Mouse (Mus musculus): ENCODE measurements around the gene Fcer1g.

The Fcer1g gene

DNA sequence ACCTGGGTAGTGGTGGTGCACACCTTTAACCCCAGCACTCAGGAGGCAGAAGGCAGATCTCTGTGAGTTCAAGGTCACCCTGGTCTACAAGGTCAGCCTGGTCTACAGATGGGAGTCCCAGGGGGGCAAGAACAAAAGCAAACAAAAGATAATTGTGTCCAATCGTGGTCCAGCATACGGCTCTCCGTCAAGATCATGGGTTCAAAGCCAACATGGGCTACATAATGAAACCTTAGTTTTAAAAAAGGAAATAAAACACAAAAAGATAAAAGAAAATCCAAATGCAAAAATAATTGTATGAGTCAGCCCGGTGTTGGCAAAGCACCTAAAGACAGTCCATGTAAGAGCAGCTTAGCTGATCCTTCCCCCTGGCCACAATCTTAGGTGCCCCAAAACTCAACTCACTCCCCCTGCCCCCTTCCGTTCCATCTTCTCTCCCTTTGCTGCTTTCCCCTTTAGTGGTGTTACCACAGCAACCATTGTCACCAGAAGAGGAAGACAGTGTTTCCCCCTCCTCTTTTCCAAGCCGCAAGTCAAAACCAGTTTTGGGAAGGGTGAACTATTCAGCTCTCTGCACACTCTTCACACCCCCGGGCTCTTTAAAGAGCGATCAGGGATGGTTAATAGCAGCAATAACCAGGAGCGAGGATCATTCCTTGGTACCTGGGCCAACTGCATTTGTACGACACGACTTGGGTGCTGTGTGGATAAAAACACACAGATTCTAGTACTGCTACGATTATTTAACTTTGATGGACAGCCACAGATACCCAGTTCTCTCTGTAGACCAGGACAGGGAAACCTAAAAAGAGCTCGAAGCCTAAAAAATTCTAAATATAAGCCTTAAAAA lies 46.1 kb downstream of the Fcer1g start:
- DNase-seq (ENCODE audit: low read depth, low spot score): peak; percentile 37

DNA sequence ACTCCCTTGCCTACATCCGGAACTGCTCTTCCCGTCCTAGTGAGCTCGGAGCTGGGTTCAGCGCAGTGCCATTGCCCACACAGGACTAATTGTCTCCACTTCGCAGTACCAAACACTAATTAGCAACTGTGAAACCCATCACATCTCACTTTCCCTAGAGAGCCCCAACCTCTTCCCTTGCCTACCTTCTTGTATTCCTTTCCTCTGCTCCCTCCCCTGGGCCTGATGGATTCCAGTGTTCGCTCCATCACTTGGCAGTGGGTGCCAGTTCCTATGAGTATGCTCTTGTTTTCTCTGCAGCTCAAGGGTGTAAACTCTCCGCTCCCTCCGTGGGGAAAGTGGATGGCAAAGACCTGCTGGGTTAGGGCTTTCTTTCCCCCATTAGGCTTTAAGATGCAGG lies 48.5 kb downstream of the Fcer1g start:
- DNase-seq (ENCODE audit: low read depth, low spot score): no peak

DNA sequence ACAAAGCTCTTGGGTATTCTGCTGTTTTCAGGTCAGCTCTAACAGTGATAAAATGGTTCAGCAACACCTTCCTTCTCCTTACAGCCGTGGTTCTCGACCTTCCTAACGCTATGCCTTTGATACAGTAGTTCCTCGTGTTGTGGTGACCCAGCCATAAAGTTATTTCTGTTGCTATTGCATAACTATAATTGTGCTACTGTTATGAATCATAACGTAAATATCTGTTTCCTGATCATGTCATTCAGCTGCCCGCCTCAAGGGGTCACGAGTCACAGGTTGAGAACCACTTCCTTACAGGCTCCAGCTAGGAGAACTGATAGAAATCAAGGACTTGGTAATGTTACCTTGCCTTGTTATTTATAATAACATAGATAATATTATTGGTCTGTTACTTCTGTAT lies 49.9 kb downstream of the Fcer1g start:
- DNase-seq (ENCODE audit: low read depth, low spot score): no peak

DNA sequence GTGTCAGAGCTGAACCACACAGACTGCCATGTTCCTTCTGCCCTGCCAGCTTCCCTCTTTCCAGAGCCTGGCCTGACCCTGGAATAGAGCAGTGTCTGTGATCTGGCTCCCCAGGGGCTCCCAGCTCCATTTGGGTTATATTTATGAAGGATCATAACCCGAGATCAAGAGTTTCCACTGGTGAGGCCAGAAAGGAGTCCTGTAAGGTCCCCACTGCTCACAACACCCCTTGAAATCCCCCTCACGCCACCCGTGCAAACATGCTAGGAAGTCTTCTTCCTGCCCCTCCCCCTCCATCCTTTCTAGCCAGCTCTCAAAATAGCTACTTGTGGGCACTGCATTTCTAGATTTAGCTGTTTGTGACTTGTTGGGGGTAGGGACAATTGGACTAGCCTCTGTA lies 50.5 kb downstream of the Fcer1g start:
- no peak for DNase-seq (ENCODE audit: low read depth, low spot score)

DNA sequence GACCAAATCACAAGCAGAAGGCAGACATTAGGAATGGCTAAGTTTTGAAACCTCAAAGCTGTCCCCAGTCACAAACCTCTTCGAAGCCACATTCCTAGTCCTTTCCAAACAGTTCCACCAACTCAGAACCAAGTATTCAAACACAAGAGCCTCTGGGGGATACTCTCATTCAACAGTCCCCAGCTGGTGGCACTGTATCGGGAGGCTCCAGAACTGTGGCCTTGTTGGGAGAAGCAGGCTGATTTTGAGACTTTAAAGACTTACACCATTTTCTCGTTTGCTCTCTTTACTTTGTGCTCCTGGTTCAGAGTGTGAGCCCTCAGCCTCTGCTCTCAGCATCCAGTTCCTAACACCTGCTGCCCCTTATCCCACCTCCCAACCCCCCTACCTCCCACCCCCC lies 51.1 kb downstream of the Fcer1g start:
- DNase-seq (ENCODE audit: low read depth, low spot score): no peak

Data from R1 (cell line).